20 mouse cellular contexts compared by ENCODE assay signal in genomic region chr12:89888647-89889046, GRCm38 (mm10).
"Had no signal": no experiment of that assay in that cellular context is flagged by ENCODE, and none has a peak within 500 bp of the region (broad histone marks: within the 10 kb centered on the region; RNA-seq: fewer than 3 reads in every experiment).

No protein-coding gene starts in this region.

- DNase-seq: kidney, postnatal 25 days; layer of hippocampus, adult 9-11 months; liver; lung, adult 18-20 months; lung, postnatal 14 days; lung, postnatal 4 days; midbrain, embryonic 14.5 days; retina, postnatal 1 day; right cerebral cortex, postnatal 4 days; thymus, adult 2 months; thymus, postnatal 14 days; thymus, postnatal 4 days had no signal

- H3K4me3 ChIP-seq: layer of hippocampus, adult 2 months; limb, embryonic 10.5 days; limb, embryonic 13.5 days; liver, embryonic 12.5 days; liver, embryonic 15.5 days; neural tube, embryonic 12.5 days; neural tube, embryonic 15.5 days had no signal

- H3K36me3 ChIP-seq: limb, embryonic 10.5 days; limb, embryonic 13.5 days; liver, embryonic 12.5 days; liver, embryonic 15.5 days; neural tube, embryonic 12.5 days; neural tube, embryonic 15.5 days had no signal

- H3K27me3 ChIP-seq: limb, embryonic 13.5 days; liver, embryonic 12.5 days; liver, embryonic 15.5 days; neural tube, embryonic 12.5 days; neural tube, embryonic 15.5 days had no signal

- H3K4me2 ChIP-seq: limb, embryonic 13.5 days; liver, embryonic 12.5 days; liver, embryonic 15.5 days; midbrain, embryonic 11.5 days; neural tube, embryonic 12.5 days; neural tube, embryonic 15.5 days had no signal
